Mouse (Mus musculus) layer of hippocampus, postnatal 36 days (tissue): ENCODE measurements at regions not wholly inside any gene's neighbourhood (a gene's known extent, or its start where the extent isn't known, plus 50 kb on each side); places are given as distances from the start of the nearest gene placed in this dataset.

ENCODE experiments used
- DNase-seq, 2 experiments: peaks; one replicate each; pipeline ENCODE4 v3.0.0; 2022

GRCm38 (mm10) chr1:63365126-63365525, 80.6 kb upstream of the Adam23 start:
- no peak for DNase-seq

DNA sequence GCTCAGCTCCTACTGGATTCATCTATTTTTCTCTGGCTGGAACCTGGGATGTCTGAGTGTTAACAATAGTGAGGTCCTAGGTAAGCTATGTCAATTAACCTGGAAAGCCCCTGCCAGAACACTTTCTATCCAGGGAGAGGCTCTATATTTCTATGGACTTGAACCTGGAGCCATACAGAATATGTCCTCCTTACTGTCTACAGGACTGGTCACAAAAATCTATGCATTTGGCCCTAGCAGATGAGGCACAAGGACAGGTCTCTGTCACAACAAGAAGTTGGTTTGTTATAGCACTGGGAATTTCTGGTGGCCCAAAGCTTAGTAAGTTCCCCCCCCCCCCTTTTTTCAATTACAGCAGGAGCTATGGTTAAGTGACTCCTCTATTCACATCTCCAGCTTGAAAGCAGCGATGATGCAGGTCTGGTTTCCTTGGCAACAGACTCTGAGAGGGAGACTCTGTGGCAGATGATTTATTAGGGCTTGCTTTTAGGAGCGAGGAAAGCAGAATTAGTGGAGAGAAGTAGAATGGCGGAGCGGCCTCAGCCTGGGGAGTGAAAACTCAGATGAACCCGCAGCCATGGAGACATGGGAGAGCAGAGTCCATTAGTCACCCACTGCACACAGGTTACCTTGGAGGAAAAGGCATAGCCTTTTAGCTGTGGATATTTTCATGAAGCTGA, 77.9 kb upstream of the Adam23 start:
- DNase-seq = peak; percentile 38 to 44

DNA sequence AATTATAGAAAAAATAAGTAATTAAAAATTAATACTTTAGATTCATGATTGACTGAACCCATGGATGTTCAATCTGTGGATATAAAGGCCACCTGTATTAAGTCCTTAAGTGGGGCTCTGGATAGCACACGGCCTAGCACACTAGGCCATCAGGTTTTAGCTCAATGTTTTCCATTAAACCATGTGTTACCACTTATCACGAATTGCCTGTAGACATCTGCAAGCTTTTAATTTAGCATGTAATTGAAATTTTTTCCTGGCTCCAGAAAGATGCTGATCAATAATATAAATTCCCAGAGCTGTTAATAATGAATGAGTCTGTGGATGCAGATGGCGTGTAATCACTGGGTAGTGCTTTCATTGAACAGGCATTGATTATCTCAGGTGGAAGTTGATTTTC, 76.8 kb upstream of the Adam23 start:
- no peak for DNase-seq

DNA sequence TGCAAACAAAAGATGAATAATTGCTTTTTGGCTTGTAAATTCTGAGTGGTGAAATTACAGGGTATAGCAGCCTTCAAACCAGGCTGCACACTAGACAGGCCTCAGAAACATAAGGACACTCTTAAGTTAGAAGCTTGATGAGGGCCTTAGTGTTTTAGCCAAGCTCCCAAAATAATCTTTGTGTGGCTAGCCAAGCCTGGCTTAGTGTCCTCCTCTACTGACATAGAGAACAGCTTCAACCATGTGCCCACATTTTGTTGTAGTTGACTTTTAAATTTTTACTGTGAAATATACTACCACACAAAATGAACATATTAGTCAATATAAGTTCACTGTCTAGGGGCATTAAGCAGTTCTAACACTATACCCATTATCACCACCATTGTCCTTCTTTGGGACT, 76.1 kb upstream of the Adam23 start:
- no peak for DNase-seq

DNA sequence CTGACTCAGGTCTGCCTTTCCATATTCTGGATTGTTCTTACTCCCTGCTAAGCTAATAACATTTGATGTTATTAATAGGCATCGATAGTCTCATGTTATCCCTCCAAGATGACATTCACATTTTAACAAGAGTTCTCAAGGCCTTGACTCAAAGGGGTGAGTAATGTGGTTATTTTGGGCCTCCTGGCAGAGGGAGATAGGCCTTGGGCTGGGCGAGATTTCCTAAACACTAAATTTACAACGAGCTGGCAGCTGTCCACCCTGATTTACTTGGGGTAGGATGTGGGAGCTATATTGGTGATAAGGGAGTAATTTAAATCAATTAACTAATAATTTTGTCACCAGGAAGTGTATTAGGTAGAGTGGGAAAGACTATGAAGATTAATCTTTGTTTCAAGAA, 62.6 kb upstream of the Adam23 start:
- DNase-seq = no peak

DNA sequence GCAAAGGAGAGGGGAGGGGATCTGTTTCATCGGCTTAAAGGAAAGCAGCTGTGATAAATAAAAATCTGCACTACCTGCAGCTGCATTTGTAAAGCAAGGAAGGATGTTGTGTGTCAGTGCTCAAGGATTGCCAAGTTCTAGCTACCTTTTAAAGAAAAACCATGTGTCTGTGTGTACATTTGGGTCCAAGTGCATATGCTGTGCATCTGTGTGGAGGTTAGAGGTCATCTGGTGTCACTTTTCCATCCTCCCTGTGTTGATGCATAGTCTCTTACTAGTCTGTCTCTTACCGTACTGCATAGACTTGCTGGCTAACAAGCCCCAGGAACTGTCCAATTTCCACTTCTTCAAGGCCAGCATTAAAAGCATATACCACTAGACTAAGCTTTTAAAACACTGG, 60.6 kb upstream of the Adam23 start:
- DNase-seq = no peak

DNA sequence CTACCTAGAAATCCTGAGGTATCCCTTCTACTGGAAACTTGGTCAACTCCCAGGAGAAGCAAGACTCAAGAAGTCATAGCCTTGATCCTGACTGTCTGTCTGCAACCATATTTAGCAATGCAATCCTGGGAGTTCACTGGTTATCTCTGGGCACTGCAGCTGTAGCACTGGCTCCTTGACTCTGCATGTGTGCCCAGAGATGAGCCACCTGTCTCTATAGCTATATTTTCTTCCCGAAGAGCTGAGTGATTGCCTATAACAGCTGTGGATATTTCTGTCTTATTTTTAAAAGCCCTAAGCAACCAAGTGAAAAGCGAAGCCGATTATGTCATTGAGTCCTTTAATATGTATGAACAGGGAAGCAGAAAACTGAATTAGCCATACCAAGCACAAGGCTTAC, 50.3 kb upstream of the Adam23 start:
- DNase-seq = no peak
